Mouse (Mus musculus) CH12F3 (cell line): ENCODE data around the gene Cdkal1.

ENCODE experiments used
- in situ Hi-C: fragments of 300-500 bp; cut with MboI; formaldehyde crosslinking; loops from 2 replicates; pipeline ENCODE4 v1.14.3; 2020; ENCODE audit warnings: low sequenced_read_pairs

Gene Cdkal1

DNA sequence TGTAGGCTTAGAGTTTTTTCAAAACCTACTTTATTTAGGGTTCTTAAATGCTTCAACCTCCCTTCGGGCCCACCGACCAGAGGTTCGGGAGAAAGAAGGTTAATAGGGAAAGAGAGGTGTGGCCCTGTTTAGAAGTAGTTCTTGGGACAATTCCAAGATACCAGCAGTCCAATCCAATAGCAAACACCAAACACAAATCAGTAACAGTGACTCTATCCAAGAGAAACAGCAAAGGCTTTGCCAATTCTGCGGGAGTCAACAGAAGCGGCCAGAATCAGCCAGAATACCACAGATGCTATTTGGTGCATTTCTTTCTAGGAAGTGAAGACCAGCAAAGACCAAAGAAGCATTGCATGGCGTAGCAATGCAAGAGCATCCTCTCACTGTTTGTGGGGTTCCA, 646.7 kb downstream of the Cdkal1 start:
- in situ Hi-C loops: no loop called here

DNA sequence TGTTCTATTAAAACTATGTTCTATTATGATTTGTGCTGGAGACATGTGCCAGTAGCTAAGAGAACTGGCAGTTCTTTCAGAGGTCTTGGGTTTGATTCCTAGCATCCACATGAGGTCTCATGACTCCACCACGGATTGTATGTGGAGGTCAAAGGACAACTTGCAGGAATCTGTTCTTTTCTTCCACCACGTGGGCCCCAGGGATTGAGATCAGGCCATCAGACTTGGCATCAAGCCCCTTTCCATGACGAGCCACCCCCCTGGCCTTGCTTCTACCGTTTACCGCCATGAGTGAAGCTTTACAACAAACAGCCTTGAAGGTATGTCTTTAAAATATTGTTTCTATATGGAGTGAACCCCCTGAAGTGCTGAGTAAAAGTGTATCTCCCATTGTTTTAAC, 651.6 kb downstream of the Cdkal1 start:
- in situ Hi-C loops: no loop called here

DNA sequence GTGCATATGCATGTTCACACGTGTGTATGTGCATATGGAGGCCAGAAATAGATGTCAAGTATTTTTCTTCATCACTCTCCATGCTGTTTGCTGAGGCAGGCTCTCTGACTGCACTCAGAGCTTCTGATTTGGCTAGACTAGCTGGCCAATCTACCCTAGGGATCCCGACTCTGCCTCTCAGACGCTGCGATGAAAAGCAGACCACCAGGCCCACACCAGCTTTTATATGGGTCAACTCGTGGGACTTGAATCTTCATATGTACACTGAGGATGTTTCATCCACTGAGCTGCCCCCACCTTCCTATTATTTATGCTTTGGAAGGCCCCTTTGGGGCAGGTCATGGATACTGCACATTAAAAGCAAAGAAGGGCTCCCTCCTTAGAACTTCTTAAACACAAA, 652.0 kb downstream of the Cdkal1 start:
- in situ Hi-C loops: no loop called here

DNA sequence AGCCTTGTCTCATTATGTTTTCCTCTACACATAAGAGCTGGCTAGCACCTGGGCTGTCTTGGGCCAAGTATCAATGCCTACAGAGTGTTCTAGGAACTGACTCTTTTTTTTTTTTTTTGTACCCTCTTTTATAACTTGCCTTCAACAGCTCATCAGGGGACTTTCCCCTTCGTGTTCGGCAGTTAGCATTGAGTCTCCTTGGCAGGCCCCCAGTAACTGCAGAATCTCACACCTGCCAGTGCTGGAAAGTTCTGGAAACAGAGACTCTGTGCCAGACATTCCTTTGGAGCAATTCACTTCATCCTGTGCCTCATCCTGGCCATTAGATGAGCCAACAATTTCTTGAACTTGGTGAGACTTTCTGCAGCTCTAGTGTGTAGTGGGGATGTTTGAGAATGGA, 652.9 kb downstream of the Cdkal1 start:
- in situ Hi-C loops: no loop called here

DNA sequence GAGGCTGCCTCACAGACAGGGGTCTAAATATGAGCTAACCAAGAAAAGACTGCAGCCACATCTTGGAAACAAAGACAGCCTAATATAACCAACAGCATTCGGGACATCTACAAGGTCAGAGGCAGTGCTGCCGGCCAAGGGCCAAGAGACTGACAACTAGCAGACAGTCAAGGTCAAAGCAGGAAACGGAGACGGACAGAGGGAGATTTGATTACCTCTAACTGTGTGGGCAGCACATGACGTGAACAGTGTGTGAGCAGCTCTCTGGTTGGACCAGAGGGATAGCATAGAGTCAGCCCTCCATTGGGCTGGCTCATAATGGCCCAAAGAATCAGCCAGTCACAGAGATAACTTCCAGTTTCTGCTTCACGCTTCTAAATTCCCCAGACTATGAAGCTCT, 655.8 kb downstream of the Cdkal1 start:
- in situ Hi-C loops: no loop called here

DNA sequence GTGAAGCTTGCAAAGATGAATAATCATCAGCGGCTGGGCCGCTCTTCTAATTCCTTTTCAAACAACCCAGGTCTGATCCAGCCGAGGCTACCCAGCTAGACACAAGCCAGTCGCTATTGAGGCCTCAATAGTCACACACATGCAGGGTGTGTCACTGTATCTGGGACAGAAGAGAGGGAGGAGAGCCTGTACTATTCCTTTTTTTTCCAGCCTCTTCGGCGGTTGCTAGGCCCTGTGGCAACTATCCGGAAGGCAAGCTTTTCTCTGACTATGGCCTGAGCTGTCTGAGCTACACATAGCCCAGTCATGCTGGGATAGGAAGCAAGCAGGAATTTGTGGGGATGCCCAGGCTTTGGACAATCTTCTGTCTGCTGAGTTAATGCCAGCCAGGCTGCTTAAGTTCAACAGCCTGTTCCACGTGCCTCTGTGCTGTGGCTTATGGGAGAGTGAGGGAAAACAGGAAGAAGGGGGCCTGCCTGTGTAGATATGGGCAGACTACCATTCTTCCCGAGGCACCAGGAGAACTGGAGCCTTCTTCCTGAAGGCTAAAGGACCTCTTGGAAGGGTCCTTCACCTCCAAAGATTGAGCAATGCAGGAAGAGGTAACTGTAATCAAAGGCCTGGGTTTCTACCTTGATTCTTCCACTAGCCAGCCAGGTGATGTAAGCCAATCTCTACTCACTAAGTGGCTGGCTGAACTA, 658.5 kb downstream of the Cdkal1 start:
- in situ Hi-C loops: no loop called here

DNA sequence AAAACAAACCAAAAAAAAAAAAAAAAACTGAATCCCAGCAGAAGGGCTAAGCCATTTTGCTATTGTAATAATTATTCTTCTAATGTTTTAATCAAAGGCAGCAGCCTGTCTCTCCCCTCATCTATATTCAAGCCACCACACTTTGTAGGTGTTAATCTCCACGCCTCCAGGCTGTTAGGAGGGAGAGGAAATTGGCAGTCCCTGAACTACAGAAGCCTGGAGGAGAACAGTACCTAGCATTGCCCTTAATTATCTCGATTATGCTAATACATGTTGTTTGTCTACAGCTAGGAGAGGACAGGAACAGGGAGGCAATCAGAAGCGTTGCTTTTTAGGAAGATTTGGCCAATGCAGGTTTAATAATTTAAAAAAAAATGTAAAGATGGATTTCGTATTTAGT, 659.8 kb downstream of the Cdkal1 start:
- in situ Hi-C loops: no loop called here

DNA sequence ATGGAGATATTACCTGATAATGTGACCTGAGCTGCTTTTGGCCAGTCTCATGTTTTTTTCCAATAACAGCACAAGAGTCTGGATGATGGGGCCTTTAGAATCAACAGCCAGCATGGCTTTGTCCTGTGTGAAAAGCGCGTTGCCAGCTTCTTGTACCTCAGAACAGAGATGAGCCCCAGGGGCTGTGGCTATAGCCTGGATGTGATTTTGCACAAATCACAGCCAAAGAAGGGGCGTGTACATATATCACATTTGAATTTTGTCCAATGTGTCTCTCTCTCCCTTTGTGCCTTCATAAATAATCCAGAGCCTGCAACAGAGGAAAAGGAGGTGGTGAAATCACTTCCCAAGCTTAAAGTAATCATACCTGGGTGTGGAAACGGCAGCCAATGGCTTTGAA, 660.5 kb downstream of the Cdkal1 start:
- in situ Hi-C loops: no loop called here

DNA sequence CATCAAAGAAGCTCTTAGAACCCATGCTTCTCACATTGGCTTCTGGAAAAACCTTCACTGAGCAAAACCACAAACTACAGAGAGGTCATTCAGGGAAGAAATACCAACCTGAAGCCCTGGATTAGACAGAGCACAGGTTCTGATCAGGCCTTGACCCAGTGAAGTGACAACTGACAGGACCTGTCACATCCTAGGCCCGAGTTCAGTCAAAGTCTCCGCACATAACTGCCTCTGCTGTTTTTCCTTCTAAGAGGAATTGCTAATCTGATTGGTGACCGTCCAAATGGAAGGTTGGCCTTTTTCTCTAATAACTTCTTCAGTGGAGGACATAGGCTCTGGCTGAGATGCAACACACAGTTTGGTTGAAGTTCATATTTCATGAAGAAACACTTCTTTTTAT, 662.8 kb downstream of the Cdkal1 start:
- in situ Hi-C loops: no loop called here

DNA sequence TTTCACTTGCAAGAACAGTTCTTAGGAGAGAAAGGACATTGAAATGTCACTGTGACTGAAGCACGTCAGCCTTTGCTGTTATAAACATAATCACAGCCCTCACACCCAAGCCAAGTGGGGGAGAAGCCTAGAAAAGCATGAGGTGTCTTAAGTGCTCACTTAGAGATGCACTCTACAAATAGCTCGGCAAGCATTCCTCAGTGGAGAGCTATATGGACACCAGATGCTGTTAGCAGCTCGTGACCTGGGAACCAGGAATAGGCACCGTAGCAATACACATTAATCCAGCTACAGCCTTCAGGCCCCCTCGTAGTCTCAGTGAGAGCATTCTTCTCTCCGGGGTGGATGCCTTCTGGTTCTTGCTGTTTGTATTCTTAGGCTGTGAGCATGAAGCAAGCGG, 664.9 kb downstream of the Cdkal1 start:
- in situ Hi-C loops: no loop called here

DNA sequence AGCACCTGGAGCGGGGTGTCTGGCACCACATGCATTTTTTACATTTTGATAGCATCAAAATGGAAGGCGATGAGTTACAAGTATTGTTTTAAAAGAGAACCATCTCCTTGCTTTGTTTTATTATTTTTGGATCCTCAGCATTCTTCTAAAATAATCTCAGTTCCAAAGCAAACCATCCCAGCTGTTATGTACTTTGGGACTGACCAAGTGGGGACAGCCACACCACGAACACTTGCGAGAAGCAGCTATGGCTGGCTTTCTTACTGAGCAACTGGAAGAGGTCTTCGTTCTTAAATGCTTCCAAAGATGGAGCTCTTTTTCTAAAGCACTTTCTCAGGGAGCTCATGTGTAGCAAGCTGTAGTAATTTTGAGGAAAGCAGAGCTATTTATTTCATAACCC, 668.7 kb downstream of the Cdkal1 start:
- in situ Hi-C loops: no loop called here

DNA sequence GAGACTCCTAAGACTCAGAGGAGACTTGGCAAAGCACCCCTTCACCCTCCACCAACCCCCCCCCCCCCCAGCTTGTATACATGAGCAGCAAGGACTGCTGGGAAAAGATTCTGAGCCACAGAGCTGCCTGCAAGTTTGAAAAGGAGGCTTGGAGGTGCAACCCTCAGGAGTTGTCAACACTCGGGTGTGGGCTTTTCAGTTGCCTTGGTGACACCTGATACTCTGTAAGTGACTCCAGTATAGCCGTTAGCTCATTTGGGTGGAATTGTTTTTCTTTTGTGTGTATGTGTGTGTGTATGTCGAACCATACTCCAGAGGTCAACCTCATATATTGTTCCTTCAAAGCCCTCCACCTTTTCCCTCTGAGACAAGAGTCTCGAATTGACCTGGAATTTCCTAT, 669.9 kb downstream of the Cdkal1 start:
- in situ Hi-C loops: no loop called here

DNA sequence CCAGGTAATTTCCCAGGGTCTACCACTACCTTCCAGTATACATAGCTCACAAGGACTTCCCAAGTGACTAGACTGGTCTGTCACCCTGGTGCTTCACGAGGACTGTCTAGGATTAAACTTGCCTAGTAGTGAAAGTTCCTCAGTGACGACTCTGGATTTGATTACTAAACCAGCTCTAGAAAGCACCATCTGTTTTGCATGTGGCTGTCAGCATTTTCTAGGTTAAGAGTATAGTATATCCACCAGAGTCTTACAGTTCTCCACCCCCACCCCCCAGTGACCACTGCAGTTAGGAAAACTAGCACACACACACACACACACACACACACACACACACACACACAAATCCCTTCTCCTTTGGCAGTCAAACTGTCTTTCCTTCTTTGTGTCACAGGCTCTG, 670.9 kb downstream of the Cdkal1 start:
- in situ Hi-C loops: no loop called here

DNA sequence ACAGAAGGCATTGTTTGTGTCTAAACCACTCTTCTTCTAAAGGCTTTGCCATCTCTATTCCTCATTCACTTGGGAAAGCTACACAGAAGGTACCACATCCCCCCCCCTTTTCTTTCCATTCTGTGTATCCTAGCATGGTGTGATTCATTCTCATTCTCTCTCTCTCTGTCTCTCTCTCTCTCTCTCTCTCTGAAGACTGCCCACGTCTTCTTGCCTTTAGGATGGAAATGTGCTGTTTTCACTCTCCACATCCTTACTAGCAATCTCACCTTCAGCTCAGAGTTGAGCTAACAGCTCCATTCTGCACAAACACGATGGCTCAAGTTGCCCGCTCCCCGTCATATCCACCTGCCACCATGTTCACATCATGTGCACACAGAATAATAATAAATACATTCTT, 675.6 kb downstream of the Cdkal1 start:
- in situ Hi-C loops: no loop called here

DNA sequence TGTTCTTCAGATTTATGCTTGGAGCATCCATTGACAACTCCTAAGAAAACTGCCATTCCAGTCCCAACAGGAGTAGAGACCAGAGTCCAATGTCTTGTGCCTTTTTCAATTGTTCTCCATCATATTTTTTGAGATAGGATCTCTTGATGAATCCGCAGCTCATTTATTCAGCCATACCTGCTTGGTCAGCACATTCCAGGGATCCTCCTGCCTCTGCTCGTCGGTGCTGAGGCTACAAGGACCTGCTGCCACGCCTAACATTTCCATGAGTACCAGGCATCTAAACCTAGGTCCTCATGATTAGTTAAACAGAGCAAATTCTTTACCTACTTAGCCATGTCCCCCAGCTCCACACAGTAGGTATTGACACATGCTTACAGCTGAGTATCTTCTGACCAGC, 676.2 kb downstream of the Cdkal1 start:
- in situ Hi-C loops: no loop called here

DNA sequence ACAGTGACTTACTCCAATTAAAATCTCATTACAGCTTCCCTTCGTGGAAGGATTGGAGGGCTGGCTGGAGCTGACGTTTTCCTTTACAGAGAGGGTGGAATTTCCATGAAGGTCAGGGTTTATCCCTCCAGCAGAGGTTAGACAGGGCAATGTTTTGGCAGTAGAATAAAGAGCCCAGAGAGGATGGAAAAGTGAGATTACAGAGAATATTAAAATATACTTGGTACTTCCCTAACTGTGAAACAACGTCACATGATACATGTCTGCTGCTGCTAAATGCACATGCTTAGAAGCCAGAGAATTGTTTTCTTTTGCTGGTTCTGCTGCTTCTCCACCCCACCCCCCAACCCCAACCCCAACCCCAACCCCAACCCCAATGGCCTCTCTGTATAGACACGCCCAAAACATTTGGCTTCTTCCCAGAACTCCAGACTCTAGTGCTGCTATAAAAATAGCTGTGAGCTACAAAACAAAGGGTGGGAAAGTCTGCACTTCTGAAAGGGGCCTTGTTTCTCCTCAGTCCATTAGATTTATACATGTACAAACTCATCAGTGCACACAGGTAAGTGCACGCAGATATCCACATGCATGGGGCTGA, 677.5 kb downstream of the Cdkal1 start:
- in situ Hi-C loops: no loop called here

DNA sequence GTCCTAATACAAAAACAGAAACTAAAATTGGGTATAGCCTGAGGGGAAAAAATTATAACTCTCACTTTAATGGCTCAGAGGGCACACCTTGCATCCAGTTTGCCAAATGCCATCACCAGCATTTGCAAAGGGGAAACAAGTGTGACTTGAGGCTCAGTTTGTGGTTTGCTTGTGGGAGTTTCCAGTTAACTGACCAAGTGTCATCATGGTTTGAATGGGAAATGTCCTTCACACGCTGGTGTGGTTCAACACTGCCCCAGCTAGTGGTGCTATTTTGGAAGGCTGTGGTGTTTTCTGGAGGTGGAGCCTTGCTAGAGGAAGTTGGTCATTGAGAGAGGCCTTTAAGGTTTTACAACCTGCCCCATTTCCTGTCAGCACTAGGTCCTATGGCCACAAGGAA, 686.1 kb downstream of the Cdkal1 start:
- in situ Hi-C loops: no loop called here

DNA sequence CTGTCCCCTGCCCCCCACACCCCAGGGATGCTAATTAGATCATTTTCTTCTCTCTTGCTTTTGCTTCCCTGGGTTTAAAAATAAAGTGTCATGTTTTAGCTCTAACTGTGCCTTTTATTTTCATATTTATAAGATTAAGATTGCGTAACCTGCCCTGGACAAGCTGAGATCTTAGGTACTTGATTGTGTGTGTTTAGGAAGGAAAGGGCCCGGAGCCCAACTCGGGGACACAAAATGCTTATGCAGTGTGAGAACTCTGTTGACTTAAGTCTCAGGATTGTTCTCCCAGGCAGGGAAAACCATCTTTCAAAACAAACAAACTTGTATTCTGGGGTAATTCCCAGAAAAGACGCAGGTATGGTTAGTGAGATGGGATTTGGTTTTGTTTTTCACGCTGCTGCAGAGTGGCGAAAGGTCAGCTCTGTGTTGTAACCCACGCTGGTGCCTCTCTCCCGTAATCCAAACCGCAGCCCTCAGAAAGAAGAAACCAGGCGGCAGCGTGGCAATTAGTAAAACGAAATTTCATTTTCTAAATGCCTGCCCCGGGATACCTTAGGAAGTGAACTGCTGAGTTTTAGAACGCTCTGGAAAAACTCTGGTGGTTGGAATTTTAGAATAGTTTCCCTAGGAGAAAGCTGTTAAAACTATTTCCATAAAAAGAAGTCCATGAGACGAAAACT, 690.5 kb downstream of the Cdkal1 start:
- in situ Hi-C loops: no loop called here

DNA sequence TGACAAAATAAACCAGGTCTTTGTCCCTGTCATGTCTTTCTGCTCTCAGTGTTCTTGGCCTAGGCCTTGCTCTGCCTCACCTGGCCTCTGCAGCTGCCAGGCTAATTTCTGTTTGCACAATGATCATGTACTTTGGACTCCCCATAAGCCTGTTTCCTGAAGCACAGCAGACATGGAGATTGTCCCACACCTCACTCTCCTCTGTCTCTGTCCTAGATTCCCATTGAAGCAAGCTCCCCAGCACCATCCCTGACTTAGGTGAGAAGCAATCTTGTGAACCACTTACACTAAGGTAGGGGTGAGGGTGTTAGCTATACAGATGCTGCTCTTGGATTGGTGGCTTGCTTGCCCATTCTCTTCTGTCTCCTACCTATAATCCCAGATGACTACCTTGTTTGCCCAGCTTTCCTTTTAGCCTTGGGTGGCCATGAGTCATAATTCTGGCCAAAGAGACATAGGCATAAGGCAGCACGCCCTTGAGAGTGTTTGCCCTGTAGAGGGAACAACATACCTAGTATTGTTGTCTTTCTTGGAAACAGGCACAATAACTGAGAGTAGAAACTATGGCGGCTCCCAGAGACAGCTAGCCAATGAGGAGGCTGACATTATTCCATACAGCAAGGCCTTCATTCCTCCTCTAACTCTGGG, 692.5 kb downstream of the Cdkal1 start:
- in situ Hi-C loops: no loop called here

DNA sequence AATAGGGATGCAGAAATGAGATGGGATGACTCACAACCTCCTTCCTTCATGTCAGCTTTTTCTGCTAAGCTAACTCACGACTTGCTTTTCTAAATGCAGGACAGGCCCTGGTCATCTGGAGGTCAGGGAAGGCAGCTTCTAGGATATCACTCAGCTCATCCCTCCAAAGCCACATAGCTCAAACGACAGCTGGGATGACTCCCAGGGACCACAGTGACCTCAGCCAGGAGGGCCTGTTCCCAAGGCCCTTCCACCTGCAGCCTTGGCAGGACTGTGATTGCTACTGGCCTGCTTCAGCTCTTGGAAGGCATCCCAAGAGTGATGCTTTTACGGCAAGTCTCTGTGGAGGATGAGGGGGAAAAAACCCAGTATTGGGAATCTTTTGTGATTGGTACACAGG, 693.0 kb downstream of the Cdkal1 start:
- in situ Hi-C loops: no loop called here

DNA sequence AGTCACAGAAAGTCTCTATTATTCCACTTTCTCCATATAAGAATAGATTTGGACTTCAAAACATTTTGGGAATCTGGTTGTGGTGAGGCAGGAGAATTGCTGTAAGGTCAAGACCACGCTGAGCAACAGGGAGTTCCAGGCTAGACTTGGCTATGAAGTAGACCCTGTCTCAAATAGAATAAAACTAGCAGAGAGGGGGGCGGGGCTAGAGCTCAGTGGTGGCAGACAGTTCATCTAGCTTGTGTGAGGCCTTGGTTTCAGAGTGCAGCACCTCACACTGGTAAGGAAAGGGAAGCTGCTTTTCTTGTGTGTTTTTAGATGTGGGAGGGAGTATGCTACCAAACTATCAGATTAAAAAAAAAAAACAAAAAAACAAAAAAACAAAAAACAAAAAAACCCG, 694.0 kb downstream of the Cdkal1 start:
- in situ Hi-C loops: no loop called here

DNA sequence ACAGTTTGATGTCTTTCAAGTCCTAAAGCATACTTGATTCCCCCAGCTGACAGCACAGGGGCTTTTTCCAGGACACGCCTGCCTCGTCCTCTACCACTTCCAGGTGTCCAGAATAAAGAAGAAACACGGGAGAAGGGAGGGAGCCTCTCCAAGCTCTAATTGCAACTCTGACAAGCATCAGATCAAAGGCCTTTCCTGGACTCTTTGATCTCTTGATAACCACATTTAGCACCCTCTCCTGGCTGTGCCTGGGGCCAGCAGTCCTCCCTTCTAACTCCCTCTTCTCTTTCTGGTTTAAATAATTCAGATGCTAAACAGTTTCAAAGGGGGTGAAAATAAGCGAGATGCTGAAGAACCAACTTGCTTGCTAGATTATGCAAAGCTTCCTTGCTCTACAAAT, 698.8 kb downstream of the Cdkal1 start:
- in situ Hi-C loops: no loop called here
